27 mouse cellular contexts compared by ENCODE assay signal in genomic region chr8:26612153-26612552, GRCm38 (mm10).
DNase-seq lines count a peak whose midpoint lies in the region; ATAC-seq and TF ChIP-seq lines count a peak whose summit lies in the region.
"Had no signal": no experiment of that assay in that cellular context is flagged by ENCODE, and none has a peak within 500 bp of the region (broad histone marks: within the 10 kb centered on the region; RNA-seq: fewer than 3 reads in every experiment).

No protein-coding gene starts in this region.

- H3K36me3 ChIP-seq in CH12.LX (replicated peaks in 1 of 2; ENCODE audit: control insufficient read depth in 1 of 2, insufficient read depth in 1 of 2, low read length in 1 of 2), result no peaks in the 10 kb centered on the region
- H3K36me3 ChIP-seq in kidney, embryonic 14.5 days (ENCODE audit: control insufficient read depth, insufficient read depth, low read length), result no peaks in the 10 kb centered on the region
- H3K36me3 ChIP-seq: embryonic facial prominence, embryonic 10.5 days; embryonic facial prominence, embryonic 13.5 days; heart, embryonic 10.5 days; heart, embryonic 13.5 days; hindbrain, embryonic 12.5 days; hindbrain, embryonic 15.5 days had no signal

- no peak for TF ChIP-seq RAD21 in CH12.LX (IDR thresholded peaks at IDR 0.05; ENCODE audit: low read depth, low read length)

- peaks cover 0 to 16% of the 10 kb centered on the region in 2 experiments; a peak in 2 of 4 replicates for H3K4me1 ChIP-seq in CH12.LX (ENCODE audit: control insufficient read depth in 1 of 2, insufficient read depth in 2 of 2)
- no peaks in the 10 kb centered on the region for H3K4me1 ChIP-seq in kidney, embryonic 14.5 days (ENCODE audit: control insufficient read depth, insufficient read depth, low read length)
- H3K4me1 ChIP-seq: embryonic facial prominence, embryonic 10.5 days; forebrain, embryonic 13.5 days; heart, embryonic 10.5 days; heart, embryonic 13.5 days; hindbrain, embryonic 12.5 days; hindbrain, embryonic 15.5 days had no signal

- no peaks in the 10 kb centered on the region for H3K79me2 ChIP-seq in CH12.LX (replicated peaks; ENCODE audit: control insufficient read depth, extremely low read depth, insufficient read depth, poor library complexity, severe bottlenecking)

- no peak overlapping the region for H3K4me2 ChIP-seq in CH12.LX (ENCODE audit: insufficient read depth, low read depth, poor library complexity, severe bottlenecking)
- H3K4me2 ChIP-seq in kidney, embryonic 14.5 days (replicated peaks; ENCODE audit: low read depth, low read length), result no peak overlapping the region
- H3K4me2 ChIP-seq: embryonic facial prominence, embryonic 13.5 days; forebrain, embryonic 13.5 days; heart, embryonic 13.5 days; hindbrain, embryonic 12.5 days; hindbrain, embryonic 15.5 days had no signal

- no peaks in the 10 kb centered on the region for H3K27me3 ChIP-seq in CH12.LX (replicated peaks)
- H3K27me3 ChIP-seq in kidney, embryonic 14.5 days (ENCODE audit: control insufficient read depth, insufficient read depth, low read length), result no peaks in the 10 kb centered on the region
- H3K27me3 ChIP-seq: embryonic facial prominence, embryonic 13.5 days; forebrain, embryonic 13.5 days; heart, embryonic 13.5 days; hindbrain, embryonic 12.5 days; hindbrain, embryonic 15.5 days had no signal

- intact Hi-C loops in heart, postnatal 14 days (cut with DNase I), result no loop called here
- intact Hi-C loops in left cerebral cortex, postnatal 10 days (cut with DNase I), result no loop called here

- dilution Hi-C loops in CH12.LX (cut with MboI; ENCODE audit: extremely low pct_ligation_motif_present, extremely low pct_unique_long_range_greater_than_20kb, low sequenced_read_pairs), result no loop called here

- no peak overlapping the region for H3K4me3 ChIP-seq in CH12.LX (replicated peaks in 1 of 3; ENCODE audit: low read depth in 2 of 3, low read length in 2 of 3, poor library complexity in 1 of 3)
- no peak overlapping the region for H3K4me3 ChIP-seq in kidney, embryonic 14.5 days (ENCODE audit: low read length)
- H3K4me3 ChIP-seq: embryonic facial prominence, embryonic 10.5 days; embryonic facial prominence, embryonic 13.5 days; erythroblast, embryonic 14.5 days; forebrain, embryonic 13.5 days; gastrocnemius, adult 2 months; heart, adult 2 months; heart, embryonic 10.5 days; heart, embryonic 13.5 days; hindbrain, embryonic 12.5 days; hindbrain, embryonic 15.5 days had no signal

- no peak for TF ChIP-seq POLR2A in CH12.LX (IDR thresholded peaks at IDR 0.05; ENCODE audit: low read depth, low read length)

- DNase-seq in heart, adult 11 months, result peak; percentile 84
- DNase-seq in heart, postnatal 14 days, result no peak
- DNase-seq in CH12.LX (ENCODE audit: extremely low read depth), result peak; percentile 53
- DNase-seq in left cerebral cortex, postnatal 10 days (ENCODE audit: extremely low spot score in 1 of 2, low spot score in 2 of 2), result no peak
- DNase-seq: adrenal gland, adult 8-10 months; adrenal gland, postnatal 25 days; cerebellum, adult 11-12 months; cerebellum, adult 8-10 months; cerebellum, postnatal 10 days; cerebellum, postnatal 36 days; embryo, embryonic 11 days; gastrocnemius, adult 2 months; gastrocnemius, postnatal 14 days; heart, adult 2 months had no signal

- TF ChIP-seq CTCF in CH12.LX (conservative IDR thresholded peaks at IDR 0.05 in 1 of 2, IDR thresholded peaks at IDR 0.05 in 1 of 2; ENCODE audit: low read depth in 2 of 2, low read length in 2 of 2), result no peak

- in situ Hi-C loops in CH12.LX (cut with MboI; ENCODE audit: low pct_ligation_motif_present, low pct_unique_long_range_greater_than_20kb, low sequenced_read_pairs), result no loop called here

- peaks cover 4% of the 10 kb centered on the region for H3K9me3 ChIP-seq in CH12.LX (replicated peaks; ENCODE audit: low read length)
- H3K9me3 ChIP-seq in kidney, embryonic 14.5 days (ENCODE audit: control insufficient read depth, low read length), result peaks cover 9% of the 10 kb centered on the region; the same call in 1 of the 2 replicates
- H3K9me3 ChIP-seq: embryonic facial prominence, embryonic 13.5 days; forebrain, embryonic 13.5 days; heart, embryonic 10.5 days had no signal

- no peak overlapping the region for H3K27ac ChIP-seq in CH12.LX (ENCODE audit: insufficient read depth, low read depth)
- no peak overlapping the region for H3K27ac ChIP-seq in kidney, embryonic 14.5 days (ENCODE audit: low read depth, low read length)
- H3K27ac ChIP-seq: embryonic facial prominence, embryonic 10.5 days; embryonic facial prominence, embryonic 13.5 days; forebrain, embryonic 13.5 days; gastrocnemius, adult 2 months; heart, adult 2 months; heart, embryonic 10.5 days; heart, embryonic 13.5 days; hindbrain, embryonic 12.5 days; hindbrain, embryonic 15.5 days had no signal

- peak; percentile 29; the same call in 1 of the 2 replicates for ATAC-seq in megakaryocyte progenitor cell, adult 5-6 weeks (replicated peaks; ENCODE audit: poor library complexity)
- ATAC-seq in kidney, embryonic 14.5 days (ENCODE audit: low FRiP score, low TSS enrichment), result no peak
- ATAC-seq: activated CD4-positive, CD25-positive, alpha-beta regulatory T cell, adult 4 months; CD4-positive, CD25-positive, alpha-beta regulatory T cell, adult 4 months; forebrain, embryonic 13.5 days; forebrain, embryonic 16.5 days had no signal

- no peak overlapping the region for H3K9ac ChIP-seq in CH12.LX (ENCODE audit: insufficient read depth, low read depth)
- no peak overlapping the region for H3K9ac ChIP-seq in kidney, embryonic 14.5 days (ENCODE audit: low read depth, low read length)
- H3K9ac ChIP-seq: embryonic facial prominence, embryonic 13.5 days; forebrain, embryonic 13.5 days; heart, embryonic 13.5 days; hindbrain, embryonic 12.5 days; hindbrain, embryonic 15.5 days had no signal

- TF ChIP-seq EP300 in CH12.LX (IDR thresholded peaks at IDR 0.05; ENCODE audit: low read length), result no peak

TF ChIP-seq in CH12.LX, 34 proteins besides CTCF, POLR2A, EP300 and RAD21:
- TF ChIP-seq NRF1 (IDR thresholded peaks at IDR 0.05; ENCODE audit: low read depth, low read length), result no peak
- 0 out of 2 replicates have a peak, but pooled peaks have one; percentile 35 for TF ChIP-seq IRF4 (IDR thresholded peaks at IDR 0.05; ENCODE audit: low read depth, low read length)

Comparison
In these comparisons a context has a peak if more than half of its experiments do, and no peak if none do; other contexts are left out.
1. DNase-seq: peak in heart, adult 11 months (single experiment) and CH12.LX (single experiment); none in heart, postnatal 14 days (0 of 2) and left cerebral cortex, postnatal 10 days (0 of 2).